Mouse (Mus musculus) cortical plate, adult 2 months (tissue): ENCODE measurements around the gene Sesn1.

Source experiments
- CTCF ChIP-seq: fragments of 200-500 bp; IDR thresholded peaks from 2 replicates; pipeline ENCODE4 v1.5.1; 2011; ENCODE audit warnings: mild to moderate bottlenecking, control low read depth, low read length; ENCODE audit not compliant: insufficient read depth; ENCODE audit errors: extremely low read depth
- POLR2A ChIP-seq: fragments of 200-500 bp; IDR thresholded peaks from 2 replicates; pipeline ENCODE4 v1.6.1; 2011; ENCODE audit warnings: mild to moderate bottlenecking, low read length, control low read depth; ENCODE audit not compliant: insufficient read depth; ENCODE audit errors: extremely low read depth

DNA sequence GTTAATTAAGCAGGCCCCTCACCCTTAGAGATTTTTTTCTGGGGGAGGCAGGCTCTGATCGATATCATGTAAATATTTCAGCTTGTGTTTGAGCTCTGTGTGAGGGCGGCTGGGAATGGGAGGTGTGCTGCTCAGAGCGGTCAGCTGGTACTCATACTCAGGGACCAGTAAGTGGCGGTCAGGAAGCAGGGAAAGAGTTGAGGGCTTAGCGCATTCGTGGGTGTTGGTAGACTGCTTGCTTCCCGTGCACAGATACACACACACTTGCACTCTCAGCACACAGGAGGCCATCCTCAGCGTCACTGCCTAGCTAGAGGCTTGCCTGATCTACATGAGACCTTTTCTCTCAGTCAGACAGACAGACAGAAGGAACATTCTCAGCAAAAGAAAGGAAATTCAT is 91.7 kb downstream of the Sesn1 start:
- TF ChIP-seq POLR2A (no peak), CTCF (no peak)
